Mouse (Mus musculus) CH12.LX (cell line): ENCODE results near the gene Taf4.

Source experiments
- BHLHE40 ChIP-seq: IDR thresholded peaks from 2 replicates; pipeline ENCODE4 v1.6.1; 2011; ENCODE audit warnings: mild to moderate bottlenecking, low read depth, low read length, improper control_type of control experiment
- CHD2 ChIP-seq: IDR thresholded peaks from 2 replicates; pipeline ENCODE4 v1.6.1; 2011; ENCODE audit warnings: low read length, improper control_type of control experiment
- CTCF ChIP-seq, 2 experiments: IDR thresholded peaks in 1 of 2; conservative IDR thresholded peaks in 1 of 2; 2 replicates each; pipeline ENCODE4 v1.5.1; 2011 to 2012; ENCODE audit warnings: low read depth in 2 of 2, low read length in 2 of 2, improper control_type of control experiment in 1 of 2, inconsistent platforms in 1 of 2, mild to moderate bottlenecking in 1 of 2, moderate library complexity in 1 of 2
- HCFC1 ChIP-seq: IDR thresholded peaks from 2 replicates; pipeline ENCODE4 v1.6.1; 2012; ENCODE audit warnings: low read depth, mild to moderate bottlenecking, inconsistent platforms, low read length, improper control_type of control experiment
- JUND ChIP-seq: conservative IDR thresholded peaks from 2 replicates; pipeline ENCODE4 v1.6.1; 2011; ENCODE audit warnings: low read depth, low read length, improper control_type of control experiment
- POLR2A ChIP-seq: IDR thresholded peaks from 2 replicates; pipeline ENCODE4 v1.6.1; 2011; ENCODE audit warnings: low read depth, mild to moderate bottlenecking, improper control_type of control experiment, low read length
- POLR2AphosphoS2 ChIP-seq: IDR thresholded peaks from 2 replicates; pipeline ENCODE4 v1.6.1; 2011; ENCODE audit warnings: low read depth, low read length, improper control_type of control experiment
- RCOR1 ChIP-seq: conservative IDR thresholded peaks from 2 replicates; pipeline ENCODE4 v1.6.1; 2012; ENCODE audit warnings: low read depth, mild to moderate bottlenecking, inconsistent platforms, low read length, improper control_type of control experiment
- USF2 ChIP-seq: conservative IDR thresholded peaks from 2 replicates; pipeline ENCODE4 v1.6.1; 2011; ENCODE audit warnings: low read depth, low read length, improper control_type of control experiment
- ZNF384 ChIP-seq: IDR thresholded peaks from 2 replicates; pipeline ENCODE4 v1.6.1; 2012; ENCODE audit warnings: low read depth, low read length, improper control_type of control experiment, inconsistent platforms

GRCm38 (mm10) chr2:180005656-180006351 lies 29.4 kb upstream of the Taf4 start:
- TF ChIP-seq POLR2A (no peak), USF2 (no peak), CTCF (conservative IDR thresholded peaks at IDR 0.05 in 1 of 2, IDR thresholded peaks at IDR 0.05 in 1 of 2; ENCODE audit: low read depth in 2 of 2, low read length in 2 of 2) (no peak), POLR2AphosphoS2 (no peak), BHLHE40 (no peak), CHD2 (no peak), RCOR1 (no peak), HCFC1 (no peak), JUND (no peak), ZNF384 (no peak)
